Mouse (Mus musculus): ENCODE measurements at regions not wholly inside any gene's neighbourhood (a gene's known extent, or its start where the extent isn't known, plus 50 kb on each side); places are given as distances from the start of the nearest gene placed in this dataset.

GRCm38 (mm10) chr17:80813194-80813593, 84.9 kb upstream of the Map4k3 start:
- no peak for TF ChIP-seq TAL1 (IDR thresholded peaks at IDR 0.05; ENCODE audit: low read length)
- TF ChIP-seq POLR2A (IDR thresholded peaks at IDR 0.05; ENCODE audit: control insufficient read depth in 1 of 2, insufficient read depth in 1 of 2, low read depth in 1 of 2, low read length in 2 of 2, poor library complexity in 1 of 2), result no peak
- TF ChIP-seq CTCF (IDR thresholded peaks at IDR 0.05 in 2 of 3, conservative IDR thresholded peaks at IDR 0.05 in 1 of 3; ENCODE audit: control insufficient read depth in 1 of 3, insufficient read depth in 1 of 3, low read depth in 2 of 3, low read length in 3 of 3, poor library complexity in 1 of 3, severe bottlenecking in 1 of 3), result no peak
- no peak for TF ChIP-seq SMC3 (IDR thresholded peaks at IDR 0.05; ENCODE audit: low read depth, low read length)
- no peak for TF ChIP-seq NELFE (IDR thresholded peaks at IDR 0.05; ENCODE audit: low read depth, low read length)
- TF ChIP-seq HCFC1 (IDR thresholded peaks at IDR 0.05; ENCODE audit: low read depth, low read length), result no peak
- TF ChIP-seq ETS1 (IDR thresholded peaks at IDR 0.05; ENCODE audit: low read depth, low read length), result no peak
- TF ChIP-seq GATA1 (IDR thresholded peaks at IDR 0.05; ENCODE audit: low read depth, low read length), result no peak
- TF ChIP-seq ZNF384 (IDR thresholded peaks at IDR 0.05; ENCODE audit: low read depth, low read length), result no peak
- TF ChIP-seq E2F4 (IDR thresholded peaks at IDR 0.05; ENCODE audit: borderline replicate concordance, low read depth, low read length), result no peak
- no peak for TF ChIP-seq ZMIZ1 (IDR thresholded peaks at IDR 0.05; ENCODE audit: low read depth, low read length)
- no peak for TF ChIP-seq POLR2AphosphoS2 (IDR thresholded peaks at IDR 0.05; ENCODE audit: low read length)

All from MEL (cell line).